ENCODE assay signal across 18 mouse cellular contexts in the genomic region with DNA sequence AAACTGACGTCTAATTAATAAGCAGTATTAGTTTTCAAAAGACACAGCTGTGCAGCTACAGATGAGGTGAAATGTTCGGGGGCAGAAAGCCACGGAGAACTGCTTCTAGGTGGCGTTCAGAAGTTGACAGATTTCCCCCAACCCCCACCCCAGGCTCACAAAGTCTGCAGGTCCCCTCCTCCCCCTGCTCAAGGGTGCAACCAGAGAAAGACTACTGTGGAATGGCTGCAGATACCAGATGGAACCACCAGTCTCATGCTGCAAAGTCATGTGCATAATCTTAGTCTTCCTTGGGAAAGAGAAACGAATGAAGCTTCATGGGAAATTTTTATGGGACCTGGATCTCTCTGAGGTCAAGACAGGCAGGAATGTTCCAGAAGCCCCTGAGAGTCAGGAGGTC. TPM values are rescaled to one million over a fixed set of nuclear protein-coding genes. Genes with fewer than 3 reads are reported as not detected.
A peak's percentile ranks its signal among the peaks of the same experiment; 100 is the strongest.
DNase-seq lines count a peak whose midpoint lies in the region; ATAC-seq lines count a peak whose summit lies in the region.
"Had no signal": no experiment of that assay in that cellular context is flagged by ENCODE, and none has a peak within 500 bp of the region (broad histone marks: within the 10 kb centered on the region; RNA-seq: fewer than 3 reads in every experiment).

No protein-coding gene starts in this region.

- peaks cover 13% of the 10 kb centered on the region; the same call in 1 of the 2 replicates for H3K4me1 ChIP-seq in kidney, embryonic 16.5 days (ENCODE audit: insufficient read depth, low read length)
- peaks cover 4% of the 10 kb centered on the region for H3K4me1 ChIP-seq in hindbrain, embryonic 16.5 days (ENCODE audit: control insufficient read depth, insufficient read depth, low read depth, low read length)

- H3K4me2 ChIP-seq in kidney, embryonic 16.5 days (replicated peaks; ENCODE audit: low read depth, low read length), result peak overlapping the region; percentile 38; the same call in 1 of the 2 replicates
- H3K4me2 ChIP-seq in hindbrain, embryonic 16.5 days (ENCODE audit: low read length), result no peak overlapping the region

- 35% methylated on average over 5 of the region's 5 CpGs for WGBS in kidney, embryonic 16.5 days
- WGBS in hindbrain, embryonic 16.5 days, result 48% methylated on average over 5 of the region's 5 CpGs

- no peaks in the 10 kb centered on the region for H3K36me3 ChIP-seq in kidney, embryonic 16.5 days (ENCODE audit: insufficient read depth, low read length)
- no peaks in the 10 kb centered on the region for H3K36me3 ChIP-seq in hindbrain, embryonic 16.5 days (ENCODE audit: control insufficient read depth, insufficient read depth, low read length)

- ATAC-seq in kidney, embryonic 16.5 days (ENCODE audit: low FRiP score, low TSS enrichment), result no peak
- peak; percentile 54; the same call in 1 of the 2 replicates for ATAC-seq in hindbrain, embryonic 16.5 days

- no peaks in the 10 kb centered on the region for H3K27me3 ChIP-seq in kidney, embryonic 16.5 days (ENCODE audit: insufficient read depth, low read length)
- H3K27me3 ChIP-seq in hindbrain, embryonic 16.5 days (replicated peaks; ENCODE audit: control insufficient read depth, insufficient read depth, low read length), result no peaks in the 10 kb centered on the region

- no peak overlapping the region for H3K27ac ChIP-seq in kidney, embryonic 16.5 days (ENCODE audit: low read length)
- H3K27ac ChIP-seq in hindbrain, embryonic 16.5 days (ENCODE audit: low read depth, low read length), result no peak overlapping the region
- H3K27ac ChIP-seq: layer of hippocampus, adult 2 months; stomach, postnatal 0 days had no signal

- H3K9ac ChIP-seq in kidney, embryonic 16.5 days (replicated peaks; ENCODE audit: low read length), result no peak overlapping the region
- H3K9ac ChIP-seq in hindbrain, embryonic 16.5 days (ENCODE audit: low read depth, low read length), result no peak overlapping the region

- DNase-seq in heart, adult 11 months, result peak; percentile 33
- no peak for DNase-seq in heart, adult 8-10 months (ENCODE audit: low spot score)
- DNase-seq in kidney, postnatal 36 days, result no peak
- peak; percentile 54 for DNase-seq in MN1 (ENCODE audit: low spot score)
- no peak for DNase-seq in right cerebral cortex, postnatal 25 days
- DNase-seq in adrenal gland, postnatal 10 days, result no peak
- DNase-seq: cerebellum, postnatal 14 days; gastrocnemius, postnatal 25 days; kidney, adult 8-10 months; left cerebral cortex, postnatal 4 days; lung, adult 2 months; lung, postnatal 36 days; thymus, postnatal 25 days had no signal

- H3K9me3 ChIP-seq in kidney, embryonic 16.5 days (ENCODE audit: low read length), result no peaks in the 10 kb centered on the region
- no peaks in the 10 kb centered on the region for H3K9me3 ChIP-seq in hindbrain, embryonic 16.5 days (ENCODE audit: control insufficient read depth, low read length)

- no peak overlapping the region for H3K4me3 ChIP-seq in kidney, embryonic 16.5 days (ENCODE audit: low read length)
- H3K4me3 ChIP-seq in hindbrain, embryonic 16.5 days (ENCODE audit: low read length), result no peak overlapping the region
- H3K4me3 ChIP-seq: layer of hippocampus, adult 2 months had no signal

RNA-seq across cellular contexts. Expression of a gene that starts 29.4 kb away (rescaled TPM):
- 10 to 100 TPM; 49.9 to 68.8 (median 58.7) TPM for total RNA-seq in heart, adult 8-10 months (2022)
- polyA plus RNA-seq in kidney, embryonic 16.5 days (2015; fragmentation: Nextera tagmentation; extraction: Ambion mirVana), result 113 and 115 TPM in 2 replicates
- polyA plus RNA-seq in hindbrain, embryonic 16.5 days (2015; fragmentation: Nextera tagmentation; extraction: Ambion mirVana), result 109 and 114 TPM in 2 replicates
- 100 to 1,000 TPM; 171 to 172 TPM for total RNA-seq in adrenal gland, postnatal 10 days (2021)

RNA-seq across cellular contexts. Expression of a gene that starts 38.4 kb away (rescaled TPM):
- 1,000 to 10,000 TPM; 1,537 to 1,974 (median 1,684) TPM for total RNA-seq in heart, adult 8-10 months (2022)
- 700 and 708 TPM in 2 replicates for polyA plus RNA-seq in kidney, embryonic 16.5 days (2015; fragmentation: Nextera tagmentation; extraction: Ambion mirVana)
- 664 and 740 TPM in 2 replicates for polyA plus RNA-seq in hindbrain, embryonic 16.5 days (2015; fragmentation: Nextera tagmentation; extraction: Ambion mirVana)
- total RNA-seq in adrenal gland, postnatal 10 days (2021), result 100 to 1,000 TPM; 569 to 676 TPM

RNA-seq across cellular contexts. Expression of a gene that starts 51.8 kb away (rescaled TPM):
- total RNA-seq in heart, adult 8-10 months (2022), result 10 to 100 TPM in 1 of 4 experiments, 1 to 10 TPM in 3; 4.1 to 10.8 (median 6.5) TPM
- 1.7 and 2.7 TPM in 2 replicates for polyA plus RNA-seq in kidney, embryonic 16.5 days (2015; fragmentation: Nextera tagmentation; extraction: Ambion mirVana)
- 0.43 and 0.51 TPM in 2 replicates for polyA plus RNA-seq in hindbrain, embryonic 16.5 days (2015; fragmentation: Nextera tagmentation; extraction: Ambion mirVana)
- 1 to 10 TPM; 1.0 to 1.3 TPM for total RNA-seq in adrenal gland, postnatal 10 days (2021)
- total RNA-seq: layer of hippocampus, adult 2 months; left cerebral cortex, postnatal 4 days had no signal
- polyA plus RNA-seq: C2C12 had no signal

Comparison
In these comparisons a context has a peak if more than half of its experiments do, and no peak if none do; other contexts are left out.
1. DNase-seq: peak in heart, adult 11 months (single experiment) and MN1 (single experiment); none in heart, adult 8-10 months (single experiment), kidney, postnatal 36 days (0 of 2), right cerebral cortex, postnatal 25 days (single experiment) and adrenal gland, postnatal 10 days (single experiment).